Comparison of ENCODE assay signal across 15 mouse cellular contexts in genomic region chr17:85488601-85489487, GRCm38 (mm10).
DNase-seq lines count a peak whose midpoint lies in the region; ATAC-seq and TF ChIP-seq lines count a peak whose summit lies in the region.
"Had no signal": no experiment of that assay in that cellular context is flagged by ENCODE, and none has a peak within 500 bp of the region (broad histone marks: within the 10 kb centered on the region; RNA-seq: fewer than 3 reads in every experiment).

No protein-coding gene starts in this region.

- TF ChIP-seq CTCF in midbrain, postnatal 0 days (IDR thresholded peaks at IDR 0.05), result no peak
- TF ChIP-seq CTCF in left cerebral cortex, adult 2 months (IDR thresholded peaks at IDR 0.05), result no peak

- WGBS in forebrain, embryonic 11.5 days, result 1% methylated on average over 14 of the region's 14 CpGs
- 5% methylated on average over 14 of the region's 14 CpGs for WGBS in forebrain, embryonic 16.5 days
- 5% methylated on average over 14 of the region's 14 CpGs for WGBS in midbrain, embryonic 10.5 days
- 9% methylated on average over 14 of the region's 14 CpGs for WGBS in midbrain, postnatal 0 days
- WGBS in forebrain, embryonic 14.5 days, result 2% methylated on average over 14 of the region's 14 CpGs

- no peaks in the 10 kb centered on the region for H3K9me3 ChIP-seq in forebrain, embryonic 11.5 days (ENCODE audit: control insufficient read depth, low read length)
- no peaks in the 10 kb centered on the region for H3K9me3 ChIP-seq in forebrain, embryonic 16.5 days (ENCODE audit: control insufficient read depth, low read length)
- no peaks in the 10 kb centered on the region for H3K9me3 ChIP-seq in midbrain, embryonic 10.5 days (replicated peaks)
- no peaks in the 10 kb centered on the region for H3K9me3 ChIP-seq in midbrain, postnatal 0 days (ENCODE audit: low read length)
- H3K9me3 ChIP-seq in forebrain, embryonic 14.5 days (replicated peaks; ENCODE audit: control insufficient read depth, low read length), result no peaks in the 10 kb centered on the region

- peak; percentile 57 for DNase-seq in forebrain, embryonic 11.5 days (ENCODE audit: low spot score)
- DNase-seq in midbrain, embryonic 10.5 days (ENCODE audit: low spot score), result peak; percentile 34
- DNase-seq in midbrain, postnatal 0 days (ENCODE audit: low spot score), result no peak
- peak; percentile 49 for DNase-seq in forebrain, embryonic 14.5 days (ENCODE audit: low spot score)
- DNase-seq in cerebellum, postnatal 36 days, result no peak
- no peak for DNase-seq in left cerebral cortex, adult 2 months (ENCODE audit: extremely low spot score in 1 of 2, low spot score in 2 of 2)
- DNase-seq: cerebellum, adult 11 months; cerebellum, postnatal 25 days; heart, adult 2 months; lung, adult 18-20 months; right cerebral cortex, postnatal 25 days had no signal

- ATAC-seq in forebrain, embryonic 11.5 days (replicated peaks; ENCODE audit: low FRiP score), result peak; percentile 34; the same call in 1 of the 2 replicates
- ATAC-seq in forebrain, embryonic 16.5 days, result no peak
- ATAC-seq in midbrain, postnatal 0 days (ENCODE audit: low FRiP score), result no peak
- peak; percentile 21; the same call in 1 of the 2 replicates for ATAC-seq in forebrain, embryonic 14.5 days
- ATAC-seq in neutrophil, adult 5-6 weeks (ENCODE audit: extremely low read depth, insufficient number of reproducible peaks, low FRiP score, poor library complexity, severe bottlenecking), result peak; percentile 64; the same call in 1 of the 2 replicates

- no peaks in the 10 kb centered on the region for H3K36me3 ChIP-seq in forebrain, embryonic 11.5 days (ENCODE audit: control insufficient read depth, insufficient read depth, low read length)
- H3K36me3 ChIP-seq in forebrain, embryonic 16.5 days (ENCODE audit: control insufficient read depth, insufficient read depth), result no peaks in the 10 kb centered on the region
- H3K36me3 ChIP-seq in midbrain, embryonic 10.5 days, result no peaks in the 10 kb centered on the region
- no peaks in the 10 kb centered on the region for H3K36me3 ChIP-seq in midbrain, postnatal 0 days (ENCODE audit: insufficient read depth, low read length)
- no peaks in the 10 kb centered on the region for H3K36me3 ChIP-seq in forebrain, embryonic 14.5 days (ENCODE audit: control insufficient read depth, insufficient read depth, low read length)

- H3K4me3 ChIP-seq in forebrain, embryonic 11.5 days (ENCODE audit: low read depth, low read length), result no peak overlapping the region
- no peak overlapping the region for H3K4me3 ChIP-seq in forebrain, embryonic 16.5 days (replicated peaks; ENCODE audit: low read length)
- H3K4me3 ChIP-seq in midbrain, embryonic 10.5 days, result no peak overlapping the region
- no peak overlapping the region for H3K4me3 ChIP-seq in midbrain, postnatal 0 days (ENCODE audit: low read depth, low read length)
- no peak overlapping the region for H3K4me3 ChIP-seq in forebrain, embryonic 14.5 days (ENCODE audit: low read depth, low read length)
- no peak overlapping the region for H3K4me3 ChIP-seq in left cerebral cortex, adult 2 months
- H3K4me3 ChIP-seq: erythroblast, embryonic 14.5 days; heart, adult 2 months; myocyte had no signal

- H3K27me3 ChIP-seq in forebrain, embryonic 11.5 days (ENCODE audit: control insufficient read depth, insufficient read depth, low read length), result peaks cover 39% of the 10 kb centered on the region
- peaks cover 49% of the 10 kb centered on the region for H3K27me3 ChIP-seq in forebrain, embryonic 16.5 days (replicated peaks; ENCODE audit: control insufficient read depth, insufficient read depth, low read length)
- H3K27me3 ChIP-seq in midbrain, embryonic 10.5 days (ENCODE audit: low read depth, poor library complexity, severe bottlenecking), result peaks cover 100% of the 10 kb centered on the region
- H3K27me3 ChIP-seq in midbrain, postnatal 0 days (ENCODE audit: insufficient read depth, low read length), result peaks cover 76% of the 10 kb centered on the region
- peaks cover 42% of the 10 kb centered on the region for H3K27me3 ChIP-seq in forebrain, embryonic 14.5 days (replicated peaks; ENCODE audit: control insufficient read depth, insufficient read depth, low read length)

- H3K9ac ChIP-seq in forebrain, embryonic 11.5 days (ENCODE audit: low read length), result no peak overlapping the region
- H3K9ac ChIP-seq in forebrain, embryonic 16.5 days (replicated peaks; ENCODE audit: low read depth, low read length), result no peak overlapping the region
- no peak overlapping the region for H3K9ac ChIP-seq in midbrain, postnatal 0 days (replicated peaks; ENCODE audit: low read length, poor library complexity, severe bottlenecking)
- H3K9ac ChIP-seq in forebrain, embryonic 14.5 days (ENCODE audit: low read length), result no peak overlapping the region

- peaks cover 25% of the 10 kb centered on the region for H3K4me1 ChIP-seq in forebrain, embryonic 11.5 days (replicated peaks; ENCODE audit: control insufficient read depth, insufficient read depth, low read length)
- peaks cover 22% of the 10 kb centered on the region for H3K4me1 ChIP-seq in forebrain, embryonic 16.5 days (replicated peaks; ENCODE audit: control insufficient read depth, insufficient read depth, low read length)
- H3K4me1 ChIP-seq in midbrain, embryonic 10.5 days, result peaks cover 55% of the 10 kb centered on the region
- H3K4me1 ChIP-seq in midbrain, postnatal 0 days (ENCODE audit: insufficient read depth, low read length), result no peaks in the 10 kb centered on the region
- H3K4me1 ChIP-seq in forebrain, embryonic 14.5 days (ENCODE audit: control insufficient read depth, insufficient read depth, low read length), result peaks cover 17% of the 10 kb centered on the region; the same call in 1 of the 2 replicates

- peak overlapping the region; percentile 54; the same call in 1 of the 2 replicates for H3K27ac ChIP-seq in forebrain, embryonic 11.5 days (ENCODE audit: low read depth, low read length)
- H3K27ac ChIP-seq in forebrain, embryonic 16.5 days (ENCODE audit: low read length), result no peak overlapping the region
- H3K27ac ChIP-seq in midbrain, embryonic 10.5 days (replicated peaks), result no peak overlapping the region
- no peak overlapping the region for H3K27ac ChIP-seq in midbrain, postnatal 0 days (ENCODE audit: low read depth, low read length)
- no peak overlapping the region; the same call in 1 of the 2 replicates for H3K27ac ChIP-seq in forebrain, embryonic 14.5 days (ENCODE audit: low read depth, low read length)
- H3K27ac ChIP-seq in left cerebral cortex, adult 2 months, result no peak overlapping the region
- H3K27ac ChIP-seq: heart, adult 2 months had no signal

- intact Hi-C loops in left cerebral cortex, adult 2 months (cut with DNase I), result loop anchor here (5.0 kb wide), 3 partner anchors 118 to 308 kb away; partner anchors contain the start of gene Six2

- no peak overlapping the region for H3K4me2 ChIP-seq in forebrain, embryonic 11.5 days (ENCODE audit: low read depth, low read length, severe bottlenecking)
- H3K4me2 ChIP-seq in forebrain, embryonic 16.5 days (ENCODE audit: low read length), result no peak overlapping the region
- no peak overlapping the region for H3K4me2 ChIP-seq in midbrain, postnatal 0 days (ENCODE audit: low read depth, low read length, poor library complexity, severe bottlenecking)
- H3K4me2 ChIP-seq in forebrain, embryonic 14.5 days (ENCODE audit: low read length), result no peak overlapping the region

Comparison
In these comparisons a context has a peak if more than half of its experiments do, and no peak if none do; other contexts are left out.
1. ATAC-seq: peak in forebrain, embryonic 11.5 days (single experiment), forebrain, embryonic 14.5 days (single experiment) and neutrophil, adult 5-6 weeks (single experiment); none in forebrain, embryonic 16.5 days (single experiment) and midbrain, postnatal 0 days (single experiment).
2. DNase-seq: peak in forebrain, embryonic 11.5 days (single experiment), midbrain, embryonic 10.5 days (single experiment) and forebrain, embryonic 14.5 days (single experiment); none in midbrain, postnatal 0 days (single experiment), cerebellum, postnatal 36 days (0 of 2) and left cerebral cortex, adult 2 months (0 of 2).